Mouse (Mus musculus) liver, postnatal 0 days (tissue): ENCODE results near the gene Zbtb8os.
A peak's percentile ranks its signal among the peaks of the same experiment; 100 is the strongest.

Experiments
- CTCF ChIP-seq: sonication (generic); IDR thresholded peaks from 2 replicates; pipeline ENCODE4 v1.5.1; 2016; ENCODE audit warnings: antibody characterized with exemption, low read depth
- EP300 ChIP-seq: IDR thresholded peaks from 2 replicates; pipeline ENCODE4 v1.6.1; 2016; ENCODE audit warnings: antibody characterized with exemption, low read depth, mild to moderate bottlenecking

- TF ChIP-seq EP300: peak; percentile 90
- TF ChIP-seq CTCF: no peak
These were observed 4.2 kb downstream of the Zbtb8os start for GRCm38 (mm10) chr4:129339743-129340142.
